ENCODE assay signal across 8 mouse cellular contexts in the genomic region with DNA sequence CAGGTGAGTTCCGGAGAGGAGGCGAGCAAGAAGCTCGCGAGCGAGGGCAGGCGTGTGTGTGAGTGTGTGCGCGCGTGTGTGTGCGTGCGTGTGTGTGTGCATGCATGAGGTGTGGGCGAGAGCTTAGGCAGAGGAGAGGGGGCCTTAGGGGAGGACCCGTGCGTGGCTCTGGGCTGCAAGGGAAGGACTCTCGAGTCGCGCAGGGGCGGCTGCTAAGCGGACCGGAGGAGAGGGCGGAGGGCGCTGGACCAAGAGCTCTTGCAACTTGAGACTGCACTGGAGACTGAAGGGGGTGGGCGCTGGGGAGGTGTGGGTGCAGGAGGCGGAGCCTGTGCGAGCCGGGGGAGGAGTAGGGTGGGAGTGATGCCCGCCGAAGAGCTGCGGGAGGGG. TPM values are rescaled to one million over a fixed set of nuclear protein-coding genes. Genes with fewer than 3 reads are reported as not detected.
A peak's percentile ranks its signal among the peaks of the same experiment; 100 is the strongest.
DNase-seq lines count a peak whose midpoint lies in the region; ATAC-seq and TF ChIP-seq lines count a peak whose summit lies in the region.

No protein-coding gene starts in this region.

- TF ChIP-seq CTCF in heart, adult 2 months (IDR thresholded peaks at IDR 0.05): no peak
- TF ChIP-seq CTCF in kidney, adult 2 months (conservative IDR thresholded peaks at IDR 0.05; ENCODE audit: insufficient read depth, insufficient read length, low read depth, low read length): no peak

- H3K27ac ChIP-seq in embryonic facial prominence, embryonic 11.5 days (replicated peaks; ENCODE audit: low read depth, low read length): 0 out of 2 replicates have a peak overlapping the region, but pooled peaks have one; percentile 20
- H3K27ac ChIP-seq in heart, adult 2 months: peak overlapping the region; percentile 80
- H3K27ac ChIP-seq in kidney, adult 2 months (ENCODE audit: insufficient read depth, low read depth, low read length): peak overlapping the region; percentile 34
- H3K27ac ChIP-seq in limb, embryonic 13.5 days: peak overlapping the region; percentile 67; the same call in 1 of the 2 replicates
- peak overlapping the region; percentile 63; the same call in 1 of the 2 replicates for H3K27ac ChIP-seq in midbrain, embryonic 14.5 days (replicated peaks; ENCODE audit: low read depth, low read length)

- TF ChIP-seq EP300 in heart, adult 2 months (IDR thresholded peaks at IDR 0.05; ENCODE audit: insufficient read depth, low read depth, low read length): no peak

- peak; percentile 32; the same call in 1 of the 2 replicates for TF ChIP-seq POLR2A in heart, adult 2 months (IDR thresholded peaks at IDR 0.05; ENCODE audit: insufficient read depth, low read depth, low read length)
- no peak for TF ChIP-seq POLR2A in kidney, adult 2 months (IDR thresholded peaks at IDR 0.05; ENCODE audit: low read depth, low read length)

- ATAC-seq in embryonic facial prominence, embryonic 11.5 days (replicated peaks; ENCODE audit: insufficient number of reproducible peaks, low FRiP score, low TSS enrichment, low read depth): peak; percentile 77
- ATAC-seq in limb, embryonic 13.5 days (ENCODE audit: low FRiP score, low read depth): peak; percentile 77
- peak; percentile 69 for ATAC-seq in midbrain, embryonic 14.5 days (ENCODE audit: low FRiP score, low TSS enrichment)

- peak overlapping the region; percentile 80 for H3K4me3 ChIP-seq in embryonic facial prominence, embryonic 11.5 days (ENCODE audit: low read depth, low read length)
- H3K4me3 ChIP-seq in heart, adult 2 months: peak overlapping the region; percentile 97
- H3K4me3 ChIP-seq in kidney, adult 2 months (ENCODE audit: insufficient read depth, low read depth, low read length): peak overlapping the region; percentile 86
- H3K4me3 ChIP-seq in limb, embryonic 13.5 days: peak overlapping the region; percentile 89
- H3K4me3 ChIP-seq in midbrain, embryonic 14.5 days (replicated peaks; ENCODE audit: low read depth, low read length): peak overlapping the region; percentile 77

- H3K4me1 ChIP-seq in embryonic facial prominence, embryonic 11.5 days (ENCODE audit: control insufficient read depth, insufficient read depth, low read length): no peaks in the 10 kb centered on the region
- H3K4me1 ChIP-seq in heart, adult 2 months (ENCODE audit: control insufficient read depth, insufficient read depth, low read length): peaks cover 4% of the 10 kb centered on the region
- peaks cover 5% of the 10 kb centered on the region; the same call in 1 of the 2 replicates for H3K4me1 ChIP-seq in kidney, adult 2 months (ENCODE audit: control insufficient read depth, insufficient read depth, low read length)
- H3K4me1 ChIP-seq in limb, embryonic 13.5 days: peaks cover 25% of the 10 kb centered on the region
- peaks cover 20% of the 10 kb centered on the region for H3K4me1 ChIP-seq in midbrain, embryonic 14.5 days (ENCODE audit: control insufficient read depth, insufficient read depth, low read length)

- under 1% methylated on average over 27 of the region's 29 CpGs for WGBS in embryonic facial prominence, embryonic 11.5 days
- under 1% methylated on average over 29 of the region's 29 CpGs for WGBS in heart, adult 2 months
- under 1% methylated on average over 29 of the region's 29 CpGs for WGBS in kidney, adult 2 months
- 1% methylated on average over 28 of the region's 29 CpGs for WGBS in limb, embryonic 13.5 days
- WGBS in midbrain, embryonic 14.5 days: 1% methylated on average over 27 of the region's 29 CpGs

- H3K4me2 ChIP-seq in embryonic facial prominence, embryonic 11.5 days (ENCODE audit: low read depth, low read length): peak overlapping the region; percentile 97
- peak overlapping the region; percentile 92 for H3K4me2 ChIP-seq in limb, embryonic 13.5 days (replicated peaks)
- H3K4me2 ChIP-seq in midbrain, embryonic 14.5 days (ENCODE audit: low read length): peak overlapping the region; percentile 96

- H3K27me3 ChIP-seq in embryonic facial prominence, embryonic 11.5 days (ENCODE audit: control insufficient read depth, insufficient read depth, low read length): no peaks in the 10 kb centered on the region
- no peaks in the 10 kb centered on the region for H3K27me3 ChIP-seq in heart, adult 2 months (ENCODE audit: control insufficient read depth, insufficient read depth, low read length)
- H3K27me3 ChIP-seq in kidney, adult 2 months (replicated peaks; ENCODE audit: control insufficient read depth, insufficient read depth, low read length): no peaks in the 10 kb centered on the region
- no peaks in the 10 kb centered on the region for H3K27me3 ChIP-seq in limb, embryonic 13.5 days
- H3K27me3 ChIP-seq in midbrain, embryonic 14.5 days (ENCODE audit: control insufficient read depth, insufficient read depth, low read length): no peaks in the 10 kb centered on the region

- peaks cover 6% of the 10 kb centered on the region for H3K36me3 ChIP-seq in embryonic facial prominence, embryonic 11.5 days (replicated peaks; ENCODE audit: control insufficient read depth, insufficient read depth, low read depth, low read length)
- H3K36me3 ChIP-seq in heart, adult 2 months (ENCODE audit: control insufficient read depth, insufficient read depth, low read length): no peaks in the 10 kb centered on the region
- no peaks in the 10 kb centered on the region for H3K36me3 ChIP-seq in kidney, adult 2 months (ENCODE audit: control insufficient read depth, insufficient read depth, low read length)
- H3K36me3 ChIP-seq in limb, embryonic 13.5 days: peaks cover 23% of the 10 kb centered on the region
- peaks cover 14% of the 10 kb centered on the region for H3K36me3 ChIP-seq in midbrain, embryonic 14.5 days (ENCODE audit: control insufficient read depth, insufficient read depth, low read length)

- H3K9me3 ChIP-seq in embryonic facial prominence, embryonic 11.5 days (replicated peaks; ENCODE audit: control insufficient read depth, low read length): no peaks in the 10 kb centered on the region
- H3K9me3 ChIP-seq in limb, embryonic 13.5 days: no peaks in the 10 kb centered on the region
- H3K9me3 ChIP-seq in midbrain, embryonic 14.5 days (ENCODE audit: control insufficient read depth, low read length): no peaks in the 10 kb centered on the region

- 0 out of 2 replicates have a peak, but pooled peaks cover 1% of the 10 kb centered on the region for H3K79me2 ChIP-seq in heart, adult 2 months (replicated peaks; ENCODE audit: control insufficient read depth, insufficient read depth, low read length)

- H3K9ac ChIP-seq in embryonic facial prominence, embryonic 11.5 days (replicated peaks; ENCODE audit: low read length): peak overlapping the region; percentile 74
- peak overlapping the region; percentile 90 for H3K9ac ChIP-seq in heart, adult 2 months (ENCODE audit: low read depth, low read length)
- peak overlapping the region; percentile 83 for H3K9ac ChIP-seq in limb, embryonic 13.5 days
- peak overlapping the region; percentile 68 for H3K9ac ChIP-seq in midbrain, embryonic 14.5 days (replicated peaks; ENCODE audit: low read length)

- DNase-seq in layer of hippocampus, adult 11-12 months (ENCODE audit: low spot score): peak; percentile 76
- no peak for DNase-seq in layer of hippocampus, adult 9-10 months (ENCODE audit: low spot score)
- peak; percentile 78 for DNase-seq in embryonic facial prominence, embryonic 11.5 days (ENCODE audit: low spot score)
- DNase-seq in heart, adult 2 months: peak; percentile 81 to 82
- peak; percentile 85 for DNase-seq in kidney, adult 2 months
- peak; percentile 71 for DNase-seq in midbrain, embryonic 14.5 days
- peak; percentile 49 to 73 for DNase-seq in spleen, postnatal 10 days (ENCODE audit: low spot score in 2 of 2)

- intact Hi-C loops in heart, adult 2 months (cut with DNase I): loop anchor here (1.0 to 5.0 kb wide), 5 partner anchors 17 to 188 kb away; a partner anchor contains a TSS

RNA-seq across cellular contexts. Expression of a gene that starts 19.7 kb away (rescaled TPM):
- 42.8 and 49.0 TPM in 2 replicates for polyA plus RNA-seq in embryonic facial prominence, embryonic 11.5 days (2014; fragmentation: Nextera tagmentation; extraction: Ambion mirVana)
- total RNA-seq in heart, adult 2 months (2021): 10 to 100 TPM; 38.7 to 49.6 TPM
- polyA plus RNA-seq in heart, adult 2 months (2012; rRNA removed): 20.9 and 29.7 TPM in 2 replicates
- 38.9 and 41.7 TPM in 2 replicates for polyA plus RNA-seq in kidney, adult 2 months (2012; rRNA removed)
- polyA plus RNA-seq in limb, embryonic 13.5 days (2015; fragmentation: Nextera tagmentation; extraction: Ambion mirVana): 36.3 and 39.1 TPM in 2 replicates
- polyA plus RNA-seq in midbrain, embryonic 14.5 days (2014; fragmentation: Nextera tagmentation; extraction: Ambion mirVana): 51.0 and 59.3 TPM in 2 replicates

RNA-seq across cellular contexts. Expression of a gene that starts 41.6 kb away (rescaled TPM):
- polyA plus RNA-seq in embryonic facial prominence, embryonic 11.5 days (2014; fragmentation: Nextera tagmentation; extraction: Ambion mirVana): 2.4 TPM in 1 of 2 replicates, not detected in the other
- total RNA-seq in heart, adult 2 months (2021): not detected
- polyA plus RNA-seq in heart, adult 2 months (2012; rRNA removed): not detected in 2 replicates
- polyA plus RNA-seq in kidney, adult 2 months (2012; rRNA removed): not detected in 2 replicates
- polyA plus RNA-seq in limb, embryonic 13.5 days (2015; fragmentation: Nextera tagmentation; extraction: Ambion mirVana): not detected in 2 replicates
- polyA plus RNA-seq in midbrain, embryonic 14.5 days (2014; fragmentation: Nextera tagmentation; extraction: Ambion mirVana): 4.4 TPM in 1 of 2 replicates, not detected in the other

Comparison
In these comparisons a context has a peak if more than half of its experiments do, and no peak if none do; other contexts are left out.
1. H3K27ac ChIP-seq: peak in every context shown above with its lines; median percentile 80 in heart, adult 2 months; 67 in limb, embryonic 13.5 days; 63 in midbrain, embryonic 14.5 days; 34 in kidney, adult 2 months; 20 in embryonic facial prominence, embryonic 11.5 days.